Mouse (Mus musculus) gastrocnemius, postnatal 10 days (tissue): ENCODE data around the gene Vwa8. TPM values are rescaled to one million over a fixed set of nuclear protein-coding genes. Genes with fewer than 3 reads are reported as not detected.

Experiments used
- DNase-seq: peaks from one replicate; pipeline ENCODE4 v3.0.0; 2021; ENCODE audit warnings: mixed read lengths
- total RNA-seq, 2 experiments: library from RNA; stranded (reverse); gene quantifications; 2 replicates each; pipeline ENCODE4 v1.2.3; 2021

Gene Vwa8
- total RNA-seq, 2 experiments from 2014 or later = 54.2 to 61.2 TPM

DNA sequence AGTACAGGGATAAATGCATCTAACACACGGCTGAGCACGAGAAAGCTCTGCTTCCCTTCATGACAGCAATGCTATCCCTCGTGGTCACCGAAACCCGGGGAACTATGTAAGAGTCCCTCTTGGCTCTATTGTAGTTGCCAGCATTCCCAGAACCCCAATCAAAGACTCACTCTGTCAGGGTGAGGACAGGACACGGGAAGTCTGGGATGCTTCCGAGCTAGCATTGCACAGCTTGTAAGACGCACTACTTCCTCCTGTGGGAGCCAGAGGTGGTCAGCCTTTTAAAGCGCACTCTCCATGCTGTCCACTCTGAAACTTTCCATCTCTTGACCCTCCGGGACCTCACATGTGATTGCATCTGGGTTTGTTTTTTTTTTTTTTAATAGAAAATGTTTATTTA is 335.2 kb downstream of the Vwa8 start:
- DNase-seq = no peak

DNA sequence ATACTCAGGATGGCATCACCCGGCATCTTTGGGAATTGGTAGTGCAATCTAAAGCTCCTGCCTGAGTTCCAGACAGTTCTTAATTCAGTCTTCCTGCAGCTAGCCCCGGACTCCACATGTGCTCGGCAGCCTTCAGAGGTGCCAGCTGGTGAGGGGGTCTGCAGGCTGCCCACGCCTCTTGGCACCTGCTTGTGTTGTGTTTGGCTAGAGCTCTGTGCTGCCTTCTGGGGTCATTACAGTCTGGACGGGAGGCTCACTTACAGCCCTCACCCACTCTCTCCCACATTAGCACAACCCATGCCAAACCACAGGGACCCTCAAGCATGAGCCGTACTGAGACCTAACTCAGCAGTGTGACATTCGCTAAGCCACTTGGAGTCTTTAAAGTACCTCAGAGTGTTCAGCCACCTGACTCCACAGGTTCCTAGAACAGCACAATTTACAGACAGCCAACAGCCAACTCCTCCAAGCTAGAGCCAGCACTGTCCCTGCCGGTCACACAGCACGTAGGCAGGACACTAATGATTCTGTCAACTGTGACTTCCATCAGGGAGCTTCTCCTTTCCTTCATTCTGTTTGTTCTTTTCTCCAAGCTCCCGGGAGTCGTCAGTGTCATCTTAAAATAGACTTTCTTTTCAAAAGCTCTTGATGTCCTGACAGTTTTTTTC is 336.3 kb downstream of the Vwa8 start:
- no peak for DNase-seq

DNA sequence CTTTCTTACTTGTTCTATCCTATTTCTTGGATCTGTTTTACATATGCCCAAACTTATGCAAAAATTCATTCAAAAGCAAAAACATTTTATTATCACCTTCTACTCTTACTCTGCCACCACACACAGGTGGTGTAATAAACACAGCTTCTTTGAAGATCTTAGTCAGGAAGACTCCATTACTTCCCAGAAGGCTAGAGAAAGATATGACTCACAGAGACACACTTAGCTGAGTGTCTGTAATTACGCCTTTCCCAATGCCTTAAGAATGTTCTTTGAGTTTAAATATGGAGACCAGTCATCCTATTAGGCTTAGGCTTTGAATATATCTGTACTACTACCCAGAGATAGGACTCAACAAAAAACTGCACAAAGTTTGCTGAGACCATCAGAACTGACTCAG is 338.1 kb downstream of the Vwa8 start:
- no peak for DNase-seq

DNA sequence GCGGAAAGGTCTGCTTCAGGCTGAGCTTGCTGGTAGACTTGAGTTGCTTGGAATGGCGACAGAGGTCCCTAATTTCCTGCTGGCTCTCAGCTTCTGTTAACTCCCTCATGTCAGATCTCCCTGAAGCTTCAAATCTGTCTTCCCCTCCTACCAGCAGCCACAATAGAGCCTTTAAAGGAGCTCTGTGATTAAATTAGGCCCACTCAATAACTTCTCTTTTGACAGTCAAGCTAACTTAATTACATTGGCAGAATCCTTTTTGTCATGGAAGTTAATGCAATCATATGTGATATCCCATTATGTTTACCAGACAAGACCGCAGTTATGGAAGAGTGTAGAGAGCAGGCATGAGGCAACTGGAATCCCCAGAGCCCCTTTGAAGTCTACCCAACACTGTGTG is 347.9 kb downstream of the Vwa8 start:
- DNase-seq = no peak

DNA sequence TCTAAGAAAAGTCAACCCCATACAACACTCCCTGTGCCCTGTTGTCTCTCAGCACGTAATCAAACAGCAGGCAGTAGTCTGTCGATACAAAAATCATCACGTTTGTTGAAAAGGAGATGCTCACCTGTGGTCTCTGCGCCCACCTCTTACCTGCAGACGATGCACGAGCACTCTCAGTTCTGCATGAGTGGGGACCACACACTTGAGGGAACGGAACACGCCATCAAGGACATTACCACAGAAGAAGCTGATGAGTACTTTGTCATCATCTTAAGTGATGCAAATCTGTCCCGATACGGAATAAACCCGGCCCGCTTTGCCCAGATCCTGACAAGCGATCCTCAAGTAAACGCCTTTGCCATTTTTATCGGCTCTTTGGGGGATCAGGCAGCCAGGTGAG is 349.2 kb downstream of the Vwa8 start:
- no peak for DNase-seq

DNA sequence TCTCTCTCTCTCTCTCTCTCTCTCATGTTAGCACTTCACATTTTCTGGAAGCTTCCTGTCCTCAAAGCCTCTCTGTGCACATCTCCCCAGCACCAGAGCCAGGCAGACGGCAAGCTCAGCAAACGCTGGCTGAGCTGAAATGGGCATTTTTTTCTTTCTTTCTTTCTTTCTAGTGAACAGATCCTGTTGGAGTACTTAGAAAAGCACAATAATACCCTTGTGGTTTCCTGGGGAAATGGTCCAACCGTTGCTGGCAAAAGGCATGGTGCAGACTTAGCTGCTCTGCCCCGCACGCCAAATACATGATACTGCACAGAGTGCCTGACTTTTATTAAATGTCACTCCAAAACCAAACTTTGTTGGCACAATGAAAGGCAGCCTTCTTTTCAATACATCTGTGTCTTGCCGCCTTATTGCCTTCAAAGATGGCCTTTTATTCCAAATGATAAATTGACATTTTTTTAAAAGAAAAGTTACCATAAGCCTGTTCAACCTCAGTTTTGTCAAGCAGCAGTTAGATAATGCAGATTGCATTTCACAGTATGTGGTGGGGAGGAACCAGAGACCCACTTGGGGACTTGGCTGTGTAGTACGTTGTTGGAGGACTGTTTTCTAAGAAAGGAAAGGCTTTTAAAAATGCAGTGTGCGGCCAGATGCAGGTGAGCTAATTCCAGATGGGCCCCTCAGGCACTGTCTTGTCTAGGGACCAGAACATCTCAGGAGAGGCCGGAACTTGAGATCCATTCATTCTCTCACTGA is 351.5 kb downstream of the Vwa8 start:
- DNase-seq = peak; percentile 42

DNA sequence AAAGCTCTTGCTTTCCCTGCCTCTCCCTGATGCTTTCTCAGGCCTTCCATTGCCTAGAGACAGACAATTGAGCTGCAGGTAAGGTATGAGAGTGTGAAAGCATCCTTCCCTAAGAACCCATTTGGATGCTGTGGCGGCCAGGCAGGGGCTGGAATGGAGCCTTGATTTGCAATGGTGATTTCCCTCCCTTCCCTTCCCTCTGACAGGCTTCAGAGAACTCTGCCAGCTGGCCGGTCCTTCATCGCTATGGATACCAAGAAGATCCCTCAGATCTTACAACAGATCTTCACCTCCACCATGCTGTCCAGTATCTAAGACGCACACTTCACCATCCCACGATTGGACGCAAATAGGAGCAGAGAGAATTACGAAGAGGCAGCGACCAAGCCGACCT is 352.0 kb downstream of the Vwa8 start:
- no peak for DNase-seq

DNA sequence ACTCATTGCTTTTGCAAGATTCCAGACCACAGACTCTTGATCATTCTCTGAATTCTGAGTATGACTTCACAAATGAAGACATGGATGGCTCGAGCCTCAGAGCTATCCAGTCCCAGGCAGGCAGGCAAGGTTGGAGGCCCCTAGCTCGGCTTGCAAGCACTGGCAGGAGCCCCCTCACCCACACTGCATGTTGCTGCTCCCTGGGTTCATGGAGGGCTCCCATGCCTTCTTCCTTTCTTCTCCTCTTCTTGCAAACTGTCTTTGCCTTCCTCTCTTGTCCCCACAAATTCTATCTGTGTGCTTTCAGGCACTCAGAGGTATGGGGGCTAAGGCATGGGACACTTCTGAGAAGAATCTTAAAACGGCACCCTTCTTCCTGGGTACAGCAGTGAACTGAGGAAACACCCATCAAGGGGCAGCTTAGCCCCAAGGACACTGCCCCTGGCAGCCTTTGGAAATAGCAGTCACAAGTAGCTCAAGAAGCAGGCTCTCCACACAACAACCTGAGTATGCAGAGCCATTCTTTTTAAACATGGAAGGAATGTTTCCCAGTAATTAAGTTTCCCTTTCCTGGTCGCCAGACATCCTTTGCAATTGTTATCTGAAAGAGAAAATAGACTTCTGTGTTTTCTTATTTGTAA is 354.0 kb downstream of the Vwa8 start:
- DNase-seq = no peak

DNA sequence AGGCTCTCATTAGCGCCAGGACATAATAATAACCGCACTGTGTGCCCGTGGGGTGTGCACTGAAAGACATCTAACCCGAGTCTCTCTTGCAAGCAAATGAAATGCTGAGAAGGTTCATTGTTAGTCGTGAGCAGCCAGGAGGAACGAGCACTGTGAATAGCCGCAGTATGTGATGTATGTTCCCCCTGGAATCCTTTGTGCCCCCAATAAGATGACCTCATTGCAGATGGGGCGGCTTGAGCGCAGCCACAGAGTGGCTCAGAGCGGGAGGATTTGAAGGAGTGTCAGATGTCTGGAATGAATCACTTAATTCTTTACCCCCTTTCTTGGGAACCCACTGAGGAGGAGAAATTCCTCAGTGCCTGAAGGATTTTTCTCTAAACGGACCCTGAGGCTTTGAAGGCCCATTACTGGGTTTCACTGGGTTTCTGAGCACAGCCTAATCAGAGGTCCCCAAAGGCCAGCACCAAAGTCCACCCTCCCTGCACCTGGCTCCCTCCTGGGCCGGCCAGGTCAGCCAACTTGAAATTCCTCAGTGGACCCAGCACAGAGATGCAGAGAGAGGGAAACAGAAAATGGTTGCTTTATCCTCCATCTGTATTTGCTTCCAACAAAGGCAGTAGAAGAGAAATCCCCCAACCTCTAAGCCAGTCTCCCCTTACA is 354.8 kb downstream of the Vwa8 start:
- DNase-seq = no peak

DNA sequence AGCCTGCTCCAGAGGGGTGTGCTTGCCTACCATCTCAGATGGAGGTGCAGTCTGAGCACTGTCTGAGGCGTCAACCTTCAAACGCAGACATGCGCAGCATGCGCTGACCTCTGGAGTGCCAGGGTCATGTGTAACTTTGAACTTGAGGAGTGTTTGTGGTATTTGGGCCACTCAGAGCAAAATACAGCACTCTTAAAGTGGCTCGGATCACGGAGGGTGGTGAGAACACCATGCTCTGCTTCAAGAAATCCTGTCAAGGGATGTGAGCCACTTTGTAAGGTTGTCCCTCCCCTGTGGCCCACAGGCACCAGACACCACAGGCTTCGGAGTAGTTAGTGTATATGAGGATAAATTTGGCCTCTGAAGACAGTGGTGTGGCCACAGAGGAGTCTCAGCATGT is 356.0 kb downstream of the Vwa8 start:
- no peak for DNase-seq

DNA sequence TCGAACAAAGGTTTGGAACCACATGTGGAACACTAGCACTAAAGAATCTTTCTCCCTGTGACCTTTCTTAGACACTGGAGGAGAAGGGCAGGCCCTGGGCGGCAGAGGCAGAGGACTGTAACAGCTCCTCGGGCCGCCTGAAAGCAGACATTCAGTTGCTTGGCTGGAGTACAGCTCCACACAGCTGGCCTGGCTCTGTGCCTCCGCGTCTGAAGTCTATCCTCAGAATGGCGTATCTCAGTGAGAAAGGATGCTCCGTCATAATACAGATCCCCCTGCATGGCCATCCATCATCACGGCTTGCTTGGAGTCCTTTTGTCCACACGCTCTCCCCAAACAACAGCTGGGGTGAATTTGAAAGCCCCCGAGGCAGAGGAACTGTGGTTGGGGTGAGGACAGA is 357.4 kb downstream of the Vwa8 start:
- peak; percentile 86 for DNase-seq

DNA sequence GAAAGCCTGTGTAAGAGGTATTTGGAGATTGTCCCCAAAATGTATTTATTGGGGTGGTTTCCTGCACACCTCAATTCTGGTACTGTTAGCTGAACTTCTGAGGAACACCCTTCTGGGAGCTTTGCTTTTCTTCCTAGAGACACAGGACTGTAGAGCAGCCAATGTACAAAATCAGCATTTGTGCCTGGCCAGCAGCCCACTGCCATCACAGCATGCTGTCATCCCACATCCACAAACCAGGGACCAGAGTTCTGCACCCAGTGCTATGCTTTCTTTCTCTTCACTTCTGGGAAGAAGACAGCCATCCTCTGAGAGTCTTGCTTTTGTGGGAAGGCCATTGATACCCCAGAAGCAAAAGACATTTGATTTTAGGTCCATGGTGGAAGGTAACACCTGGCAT is 359.6 kb downstream of the Vwa8 start:
- no peak for DNase-seq

DNA sequence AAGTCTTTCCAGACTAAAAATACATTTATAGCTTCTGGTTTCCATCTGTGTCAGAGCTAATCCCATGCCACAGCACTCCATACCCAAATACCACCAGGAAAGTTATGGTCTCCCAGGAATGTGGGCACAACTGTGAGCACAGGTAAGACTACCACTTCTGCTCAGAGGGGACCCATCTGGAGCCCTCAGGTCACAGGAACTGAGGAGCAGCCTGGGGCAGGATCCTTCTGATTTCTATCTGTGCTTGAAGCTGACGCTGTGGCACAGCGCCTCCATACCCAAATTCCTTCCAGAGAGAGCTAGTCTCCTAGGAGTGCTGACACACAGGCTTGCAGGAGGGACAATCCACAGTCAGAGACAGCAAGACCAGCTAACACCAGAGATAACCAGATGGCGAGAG is 361.0 kb downstream of the Vwa8 start:
- DNase-seq = no peak

DNA sequence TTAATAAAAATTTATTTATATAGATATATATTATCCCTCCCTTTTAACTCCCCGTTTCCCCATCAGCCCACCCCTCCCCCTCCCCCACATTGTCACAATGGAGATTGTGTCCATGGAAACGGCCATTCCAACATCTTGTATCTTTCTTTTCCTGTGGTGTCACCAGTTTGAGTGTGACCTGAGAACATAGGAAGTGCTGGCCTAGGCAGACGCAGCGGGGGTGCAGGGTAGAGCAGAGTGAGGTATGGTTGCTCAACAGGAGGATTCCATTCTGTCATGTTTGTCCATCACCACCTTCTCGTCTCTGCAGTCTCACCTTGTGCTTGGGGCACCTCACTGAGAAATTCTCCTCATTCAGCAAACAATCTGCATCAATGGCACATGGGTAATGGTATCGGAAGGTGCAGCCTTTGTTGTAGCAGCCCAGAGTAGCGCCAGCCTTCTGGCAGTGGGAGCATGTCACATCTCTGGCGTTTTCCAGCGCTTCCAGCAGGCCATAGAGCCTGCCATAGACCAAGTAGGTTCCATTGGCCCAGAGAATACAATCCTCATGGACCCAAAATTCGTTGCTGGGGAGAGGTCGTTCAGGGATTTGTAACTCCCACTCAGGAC is 363.6 kb downstream of the Vwa8 start:
- no peak for DNase-seq

DNA sequence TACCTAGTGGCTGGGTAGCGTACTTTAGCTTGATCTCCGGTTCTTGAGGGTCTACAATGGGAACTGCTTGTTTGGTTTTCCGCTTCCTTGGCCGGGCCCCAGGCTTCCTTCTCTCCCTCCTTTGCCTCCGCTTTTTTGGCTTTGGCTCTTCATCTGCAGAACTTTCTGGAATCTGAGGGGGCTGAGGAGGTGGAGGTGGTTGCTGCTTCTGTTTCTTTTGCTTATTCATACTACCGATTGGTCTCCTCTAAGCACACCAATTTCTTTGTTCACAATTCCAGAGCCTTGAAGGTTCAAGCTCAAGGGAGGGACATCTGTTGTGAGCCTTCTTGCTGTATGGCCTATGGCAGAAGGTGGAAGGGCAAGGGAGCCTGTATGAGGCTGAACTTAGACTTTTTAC is 365.3 kb downstream of the Vwa8 start:
- DNase-seq = no peak

DNA sequence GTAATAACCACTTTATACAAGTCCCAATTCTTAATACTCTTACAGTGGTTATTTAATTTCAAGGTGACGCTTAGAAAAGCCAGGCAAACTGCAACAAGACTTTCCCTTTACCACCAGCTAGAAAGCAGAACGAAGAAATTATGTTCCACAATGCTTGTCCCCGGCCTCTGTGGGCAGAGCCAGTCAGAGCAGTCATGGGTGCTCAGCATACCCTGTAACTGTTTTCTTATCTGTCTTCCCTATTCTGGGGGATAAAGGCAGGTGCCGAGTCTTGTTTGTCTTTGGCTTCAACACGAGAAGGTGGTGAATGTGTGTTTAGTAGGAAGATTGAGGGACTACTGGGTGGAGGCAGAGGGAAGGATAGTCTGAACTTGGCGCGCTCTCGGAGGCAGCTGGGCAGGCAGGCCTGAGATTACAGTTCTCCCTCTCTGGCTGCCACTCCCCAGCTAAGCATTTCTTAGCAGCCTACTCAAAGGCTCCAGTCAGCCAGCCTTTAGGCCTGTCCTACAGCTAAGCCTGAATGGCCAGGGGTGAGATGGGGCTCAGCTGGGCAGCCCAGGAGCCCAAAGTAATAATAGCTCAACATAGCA is 365.9 kb downstream of the Vwa8 start:
- DNase-seq = no peak

DNA sequence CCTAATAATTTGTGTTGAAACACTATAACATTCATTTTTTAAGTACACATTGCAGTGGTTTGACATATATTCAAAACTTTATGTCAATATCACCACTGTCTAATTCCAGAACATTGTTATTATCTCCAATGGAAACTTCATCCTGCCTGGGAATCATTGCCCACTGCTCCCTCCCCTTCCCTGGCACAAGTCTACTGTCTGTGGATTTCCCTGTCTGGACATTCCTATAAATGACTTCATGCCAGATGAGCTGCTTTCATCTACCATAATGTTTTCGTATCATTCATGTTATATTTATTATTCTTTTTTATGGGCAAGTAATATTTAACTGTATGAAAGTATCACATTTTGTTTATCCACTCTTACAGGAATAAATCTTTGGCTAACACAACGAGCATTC is 367.5 kb downstream of the Vwa8 start:
- DNase-seq = no peak

DNA sequence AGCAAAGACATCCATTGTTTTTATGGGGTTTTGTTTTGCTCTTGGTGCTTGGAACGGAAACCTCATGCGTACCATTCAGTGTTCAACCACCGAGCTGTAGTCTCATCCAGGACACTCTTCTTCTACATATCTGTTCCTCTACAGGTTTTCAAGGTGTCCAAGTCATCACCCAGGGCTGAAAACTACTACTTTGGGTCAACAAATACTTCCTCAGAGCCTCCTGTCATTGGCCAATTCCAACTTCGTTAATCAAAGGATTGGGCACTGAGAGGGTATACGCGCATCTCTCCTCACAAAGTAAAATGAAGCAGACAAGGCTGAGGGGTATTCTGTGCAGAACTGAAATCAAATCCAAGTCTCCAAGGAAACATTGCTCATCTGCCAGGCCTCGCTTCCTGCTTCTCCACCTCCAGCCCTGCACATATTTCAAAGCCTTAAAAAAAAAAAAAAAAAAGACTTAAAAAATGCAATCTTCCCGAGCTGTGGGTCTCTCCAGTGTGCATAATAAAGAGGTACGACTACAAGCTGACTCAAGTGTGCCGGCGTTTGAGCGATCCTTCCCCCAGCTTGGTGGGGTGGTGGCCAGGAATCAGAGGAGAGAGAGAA is 374.7 kb downstream of the Vwa8 start:
- no peak for DNase-seq

DNA sequence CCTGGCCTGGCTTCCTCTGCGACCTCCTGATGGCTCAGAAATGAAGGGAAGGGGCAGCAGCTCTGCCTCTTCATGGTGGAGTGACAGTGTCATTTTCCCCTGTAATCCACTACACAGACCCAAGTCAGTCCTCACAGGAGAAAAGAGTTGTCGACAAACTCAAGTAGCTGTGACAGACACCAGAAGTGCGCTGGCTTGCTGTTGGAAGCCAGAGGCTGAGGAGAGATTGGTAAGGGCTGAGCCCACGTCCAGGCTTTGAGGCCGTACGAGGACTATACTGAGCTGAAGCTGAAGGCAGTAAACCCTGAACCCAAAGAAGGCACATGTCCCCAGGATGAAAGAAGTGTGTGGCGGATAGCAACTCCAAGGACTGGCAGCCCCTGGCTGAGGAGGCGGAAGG is 376.6 kb downstream of the Vwa8 start:
- DNase-seq = no peak

DNA sequence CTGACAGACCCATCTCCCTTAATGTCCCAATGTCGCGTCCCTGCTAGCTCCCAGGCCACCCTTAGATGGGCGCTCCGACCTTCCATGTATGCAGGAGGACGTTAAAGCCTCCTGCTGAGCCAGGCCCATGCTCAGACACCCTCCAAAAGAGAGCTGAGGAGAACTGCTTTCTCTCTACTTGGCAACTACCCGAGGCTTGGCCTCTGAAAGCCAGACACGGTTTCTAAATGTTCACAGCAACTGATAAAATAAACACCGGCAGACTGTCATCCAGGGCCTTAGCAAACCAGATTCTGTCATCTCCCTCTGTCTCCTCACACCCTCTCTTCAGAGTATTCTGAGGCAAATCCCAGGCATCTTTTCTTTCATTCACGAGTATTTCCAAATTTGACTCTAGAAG is 377.2 kb downstream of the Vwa8 start:
- DNase-seq = no peak

DNA sequence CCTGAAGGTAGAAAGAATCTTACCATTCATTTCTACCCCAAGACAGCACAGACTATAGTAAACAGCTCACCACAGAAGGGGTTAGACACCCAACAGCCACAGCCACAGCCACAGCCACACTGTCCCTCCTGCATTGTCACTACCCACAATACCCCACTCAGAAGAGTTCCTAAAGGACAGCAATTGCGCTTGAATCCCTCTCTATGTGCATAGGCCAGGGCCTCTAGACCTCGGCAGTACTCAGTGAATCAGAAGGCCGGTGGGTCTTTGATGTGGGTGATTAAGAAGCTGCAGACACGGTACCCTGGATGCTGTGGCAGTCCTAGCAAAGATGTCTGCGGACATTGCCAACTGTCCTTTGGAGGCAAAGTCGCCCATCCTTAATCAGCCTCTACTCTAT is 377.9 kb downstream of the Vwa8 start:
- no peak for DNase-seq

DNA sequence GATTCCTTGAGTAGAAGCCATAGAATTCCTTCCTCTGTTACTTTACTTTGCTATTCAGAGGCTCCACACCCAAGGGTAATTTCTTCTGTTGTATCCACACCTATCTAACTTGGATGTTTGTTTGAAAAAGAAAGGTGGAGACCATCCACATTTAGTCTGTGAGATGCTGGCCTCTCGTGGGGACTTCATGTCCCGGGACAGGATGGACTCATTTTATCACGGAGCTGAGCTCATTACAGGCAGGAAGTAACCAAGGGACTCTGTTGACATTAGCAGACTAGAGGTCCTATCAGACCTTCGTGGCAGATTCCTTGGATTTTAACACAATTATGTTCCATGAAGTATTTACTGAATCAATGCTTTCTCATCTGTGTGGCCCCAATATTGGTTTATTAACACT is 379.1 kb downstream of the Vwa8 start:
- DNase-seq = no peak
